Mouse (Mus musculus): ENCODE measurements around the gene Pex10.

GRCm38 (mm10) chr4:155033115-155033514 lies 33.7 kb upstream of the Pex10 start:
- TF ChIP-seq CTCF (conservative IDR thresholded peaks at IDR 0.05; ENCODE audit: low read length) (no peak), NANOG (IDR thresholded peaks at IDR 0.05; ENCODE audit: borderline replicate concordance, low read length) (no peak)

Measured in E14TG2a.4 (cell line).